Mouse (Mus musculus): ENCODE data around the gene Sgcd. TPM values are rescaled to one million over a fixed set of nuclear protein-coding genes. Genes with fewer than 3 reads are reported as not detected.

Sgcd gene
- polyA plus RNA-seq, 1 experiment from 2014 or later, result 0.09 TPM

DNA sequence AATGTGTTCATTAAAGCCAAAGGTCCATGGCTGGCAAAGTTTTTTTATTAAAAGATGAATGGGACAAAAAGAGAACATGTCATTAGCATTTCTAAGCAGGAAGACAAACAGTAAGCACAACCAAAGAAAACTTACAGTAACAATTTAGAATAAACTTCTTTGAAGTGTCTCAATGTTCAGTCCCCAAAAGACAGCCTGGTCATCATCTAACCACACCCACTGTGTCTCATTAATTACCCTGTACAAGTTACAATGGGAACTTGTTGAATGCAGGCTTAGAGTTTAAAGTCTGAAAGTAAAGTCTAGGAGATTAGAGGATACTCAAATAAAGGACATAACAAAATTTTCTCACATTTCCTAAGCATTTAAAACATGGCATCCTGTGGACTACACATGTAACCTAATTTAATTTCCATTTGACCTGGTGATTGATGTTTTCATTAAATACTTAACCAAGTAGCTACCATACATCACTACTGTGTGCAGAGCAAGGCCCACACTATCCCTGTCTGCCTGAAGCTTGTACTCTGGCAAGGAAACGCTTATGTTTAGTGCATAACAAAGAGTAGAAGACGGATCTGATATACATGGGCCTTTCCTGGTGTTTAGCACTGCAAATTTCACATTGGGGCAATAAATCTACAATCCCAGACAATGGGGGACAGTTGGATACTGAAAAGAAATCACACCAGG is 347.1 kb downstream of the Sgcd start:
- Histone ChIP-seq H3K9ac (replicated peaks) (no peak overlapping the region), H3K36me3 (replicated peaks; ENCODE audit: insufficient read depth, low read length) (no peaks in the 10 kb centered on the region), H3K27ac (ENCODE audit: low read depth) (no peak overlapping the region), H3K9me3 (ENCODE audit: low read length) (no peaks in the 10 kb centered on the region), H3K4me3 (ENCODE audit: low read depth, low read length) (no peak overlapping the region), H3K4me1 (ENCODE audit: insufficient read depth) (no peaks in the 10 kb centered on the region), H3K27me3 (ENCODE audit: insufficient read depth, low read length) (no peaks in the 10 kb centered on the region), H3K4me2 (ENCODE audit: low read depth, low read length) (no peak overlapping the region)
- ATAC-seq (no peak), DNase-seq (no peak)
- 66% methylated on average over 2 of the region's 2 CpGs for WGBS (ENCODE audit: insufficient replicate concordance)
- TF ChIP-seq EP300 (IDR thresholded peaks at IDR 0.05; ENCODE audit: low read depth) (no peak), CTCF (IDR thresholded peaks at IDR 0.05; ENCODE audit: low read depth) (no peak)

DNA sequence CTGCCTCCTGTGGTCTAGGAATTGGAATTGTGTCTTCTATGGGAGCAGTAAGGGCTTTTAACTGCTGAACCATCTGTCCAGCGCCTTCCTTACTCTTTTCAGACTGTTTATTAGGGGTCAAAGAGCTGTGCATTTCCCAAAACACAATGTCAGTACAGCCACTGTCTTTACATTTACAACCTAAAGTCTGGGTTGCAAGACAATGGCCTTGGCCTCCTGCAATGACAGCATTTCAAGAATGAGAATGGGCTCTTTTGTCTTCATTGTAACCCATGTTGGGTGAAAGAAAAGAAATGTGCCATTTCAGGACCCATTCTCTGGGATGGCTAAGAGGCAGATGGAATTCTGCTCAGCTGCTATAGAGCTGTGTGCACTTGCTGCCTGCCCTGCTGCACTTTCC is 348.2 kb downstream of the Sgcd start:
- TF ChIP-seq EP300 (IDR thresholded peaks at IDR 0.05; ENCODE audit: low read depth) (no peak), CTCF (IDR thresholded peaks at IDR 0.05; ENCODE audit: low read depth) (no peak)
- H3K4me2 ChIP-seq (ENCODE audit: low read depth, low read length), result no peak overlapping the region
- H3K4me1 ChIP-seq (ENCODE audit: insufficient read depth), result no peaks in the 10 kb centered on the region
- no peak overlapping the region for H3K9ac ChIP-seq (replicated peaks)
- DNase-seq (no peak), ATAC-seq (no peak)
- H3K9me3 ChIP-seq (ENCODE audit: low read length), result no peaks in the 10 kb centered on the region
- H3K4me3 ChIP-seq (ENCODE audit: low read depth, low read length), result no peak overlapping the region
- no peaks in the 10 kb centered on the region for H3K36me3 ChIP-seq (replicated peaks; ENCODE audit: insufficient read depth, low read length)
- no peak overlapping the region for H3K27ac ChIP-seq (ENCODE audit: low read depth)
- WGBS (ENCODE audit: insufficient replicate concordance), result 26% methylated on average over 1 of the region's 1 CpGs
- no peaks in the 10 kb centered on the region for H3K27me3 ChIP-seq (ENCODE audit: insufficient read depth, low read length)

DNA sequence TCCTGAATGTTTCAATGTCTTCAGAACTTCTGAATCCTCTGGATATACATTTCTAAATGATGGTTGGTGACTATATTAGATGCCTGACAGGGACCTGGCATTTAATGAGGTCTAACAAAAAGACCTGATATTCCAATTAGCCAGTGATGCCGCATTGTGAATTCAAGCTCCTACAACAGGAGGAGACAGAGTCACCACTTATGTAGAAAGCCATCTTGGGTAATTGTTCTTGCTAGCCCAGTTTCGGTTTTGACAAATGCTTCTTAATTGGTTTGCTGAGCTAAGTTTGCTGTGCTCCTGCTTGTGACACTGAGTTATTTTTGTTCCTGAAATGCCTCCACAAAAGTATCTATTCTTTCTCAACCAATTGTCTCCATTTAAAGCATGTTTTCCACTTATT is 358.6 kb downstream of the Sgcd start:
- 76% methylated on average over 2 of the region's 2 CpGs for WGBS (ENCODE audit: insufficient replicate concordance)
- TF ChIP-seq EP300 (IDR thresholded peaks at IDR 0.05; ENCODE audit: low read depth), result no peak
- TF ChIP-seq CTCF (IDR thresholded peaks at IDR 0.05; ENCODE audit: low read depth), result no peak
- no peaks in the 10 kb centered on the region for H3K36me3 ChIP-seq (replicated peaks; ENCODE audit: insufficient read depth, low read length)
- no peak overlapping the region for H3K27ac ChIP-seq (ENCODE audit: low read depth)
- H3K9me3 ChIP-seq (ENCODE audit: low read length), result no peaks in the 10 kb centered on the region
- no peak overlapping the region for H3K4me3 ChIP-seq (ENCODE audit: low read depth, low read length)
- no peaks in the 10 kb centered on the region for H3K27me3 ChIP-seq (ENCODE audit: insufficient read depth, low read length)
- DNase-seq (no peak), ATAC-seq (no peak)
- no peak overlapping the region for H3K4me2 ChIP-seq (ENCODE audit: low read depth, low read length)
- H3K9ac ChIP-seq (replicated peaks), result no peak overlapping the region
- no peaks in the 10 kb centered on the region for H3K4me1 ChIP-seq (ENCODE audit: insufficient read depth)

DNA sequence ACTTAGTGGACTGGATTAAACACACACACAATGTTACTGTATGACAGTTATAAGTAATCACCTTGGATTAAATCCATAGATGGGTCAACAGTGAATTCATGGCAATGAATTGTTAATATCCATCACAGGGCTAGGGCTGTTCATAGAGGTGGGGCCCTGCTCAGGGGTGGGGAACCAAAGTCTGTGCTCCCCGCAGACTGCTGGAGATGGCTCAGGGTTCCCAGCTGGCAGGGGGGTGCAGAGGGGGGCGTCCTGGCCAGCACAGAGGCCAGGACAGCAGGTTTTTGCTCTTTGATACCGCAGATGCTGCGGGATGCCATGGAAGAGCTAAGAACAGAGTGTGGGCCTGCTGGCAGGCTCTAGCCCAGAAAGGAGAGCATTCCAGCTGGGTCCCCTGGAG is 378.9 kb downstream of the Sgcd start:
- WGBS (ENCODE audit: insufficient replicate concordance), result 66% methylated on average over 4 of the region's 4 CpGs
- TF ChIP-seq CTCF (IDR thresholded peaks at IDR 0.05; ENCODE audit: low read depth) (no peak), EP300 (IDR thresholded peaks at IDR 0.05; ENCODE audit: low read depth) (no peak)

DNA sequence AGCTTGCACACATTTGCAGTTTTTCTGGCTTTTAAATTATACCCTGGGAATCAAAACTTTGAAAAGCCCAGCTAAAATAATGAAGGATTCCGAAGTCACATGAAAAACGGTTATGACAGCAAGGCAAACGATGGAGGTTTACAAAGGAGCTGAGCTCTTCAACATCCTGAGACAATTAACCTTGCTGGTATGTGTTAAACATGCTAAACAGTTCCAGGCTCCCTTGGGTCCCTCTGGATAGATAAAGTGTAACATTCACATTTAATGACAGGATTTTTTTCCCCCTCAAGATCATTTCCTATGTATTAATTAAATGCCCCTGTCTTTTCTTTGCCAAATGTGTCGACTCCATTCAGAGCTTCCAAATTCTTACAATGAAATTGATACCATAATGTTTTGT is 414.1 kb downstream of the Sgcd start:
- no peak overlapping the region for H3K4me2 ChIP-seq (ENCODE audit: low read depth, low read length)
- 64% methylated on average over 4 of the region's 4 CpGs for WGBS (ENCODE audit: insufficient replicate concordance)

More for the DNA sequence above, 378.9 kb downstream of the Sgcd start:
- H3K4me1 ChIP-seq (ENCODE audit: insufficient read depth), result no peaks in the 10 kb centered on the region
- no peak for ATAC-seq
- no peaks in the 10 kb centered on the region for H3K9me3 ChIP-seq (ENCODE audit: low read length)
- H3K4me2 ChIP-seq (ENCODE audit: low read depth, low read length), result no peak overlapping the region
- no peak for DNase-seq
- no peaks in the 10 kb centered on the region for H3K27me3 ChIP-seq (ENCODE audit: insufficient read depth, low read length)
- no peaks in the 10 kb centered on the region for H3K36me3 ChIP-seq (replicated peaks; ENCODE audit: insufficient read depth, low read length)
- H3K4me3 ChIP-seq (ENCODE audit: low read depth, low read length), result no peak overlapping the region
- H3K9ac ChIP-seq (replicated peaks), result no peak overlapping the region
- no peak overlapping the region for H3K27ac ChIP-seq (ENCODE audit: low read depth)

DNA sequence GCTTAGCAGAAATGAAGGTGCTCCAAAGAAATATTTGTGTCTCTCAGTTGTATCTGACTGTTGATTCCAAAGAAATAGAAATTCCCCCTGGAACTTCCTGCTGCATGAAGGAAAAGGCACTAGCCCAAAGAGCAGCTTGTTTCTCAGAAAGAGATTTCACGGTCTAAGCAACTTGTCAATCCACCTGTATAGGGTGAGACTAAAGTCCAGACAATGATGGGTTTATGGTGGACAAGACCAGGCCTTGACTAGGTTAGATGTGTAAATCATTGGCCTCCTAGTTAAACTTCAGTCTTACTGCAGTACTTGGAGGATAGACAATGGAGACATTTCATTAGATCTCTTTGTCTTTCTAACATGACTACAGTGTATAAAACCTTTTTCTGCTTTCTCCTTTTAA is 420.3 kb downstream of the Sgcd start:
- ATAC-seq (no peak), DNase-seq (no peak)
- TF ChIP-seq CTCF (IDR thresholded peaks at IDR 0.05; ENCODE audit: low read depth) (no peak), EP300 (IDR thresholded peaks at IDR 0.05; ENCODE audit: low read depth) (no peak)
- H3K4me2 ChIP-seq (ENCODE audit: low read depth, low read length), result no peak overlapping the region
- 75% methylated on average over 1 of the region's 1 CpGs for WGBS (ENCODE audit: insufficient replicate concordance)
- H3K4me1 ChIP-seq (ENCODE audit: insufficient read depth), result no peaks in the 10 kb centered on the region
- H3K36me3 ChIP-seq (replicated peaks; ENCODE audit: insufficient read depth, low read length), result no peaks in the 10 kb centered on the region
- no peaks in the 10 kb centered on the region for H3K27me3 ChIP-seq (ENCODE audit: insufficient read depth, low read length)
- H3K27ac ChIP-seq (ENCODE audit: low read depth), result no peak overlapping the region
- no peaks in the 10 kb centered on the region for H3K9me3 ChIP-seq (ENCODE audit: low read length)
- no peak overlapping the region for H3K4me3 ChIP-seq (ENCODE audit: low read depth, low read length)
- H3K9ac ChIP-seq (replicated peaks), result no peak overlapping the region

More for the DNA sequence above, 414.1 kb downstream of the Sgcd start:
- H3K27ac ChIP-seq (ENCODE audit: low read depth), result no peak overlapping the region
- H3K27me3 ChIP-seq (ENCODE audit: insufficient read depth, low read length), result no peaks in the 10 kb centered on the region
- no peak overlapping the region for H3K9ac ChIP-seq (replicated peaks)
- H3K9me3 ChIP-seq (ENCODE audit: low read length), result no peaks in the 10 kb centered on the region
- DNase-seq (no peak), ATAC-seq (no peak)
- H3K36me3 ChIP-seq (replicated peaks; ENCODE audit: insufficient read depth, low read length), result no peaks in the 10 kb centered on the region
- TF ChIP-seq CTCF (IDR thresholded peaks at IDR 0.05; ENCODE audit: low read depth) (no peak), EP300 (IDR thresholded peaks at IDR 0.05; ENCODE audit: low read depth) (no peak)
- H3K4me1 ChIP-seq (ENCODE audit: insufficient read depth), result no peaks in the 10 kb centered on the region
- H3K4me3 ChIP-seq (ENCODE audit: low read depth, low read length), result no peak overlapping the region
